Mouse (Mus musculus) liver, adult 2 months (tissue): ENCODE results near the gene Timmdc1. TPM values are rescaled to one million over a fixed set of nuclear protein-coding genes. Genes with fewer than 3 reads are reported as not detected.
A peak's percentile ranks its signal among the peaks of the same experiment; 100 is the strongest.

Experiments
- DNase-seq: peaks from one replicate; pipeline ENCODE4 v3.0.0-alpha.2; 2011; ENCODE audit warnings: low read depth, low spot score; ENCODE audit errors: extremely low read depth
- H3K27ac ChIP-seq: fragments of 200-500 bp; replicated peaks from 2 replicates; pipeline ENCODE4 v1.5.1; 2012; ENCODE audit warnings: low read depth, mild to moderate bottlenecking, control low read depth, inconsistent platforms, low read length; ENCODE audit not compliant: insufficient read depth
- H3K27me3 ChIP-seq: fragments of 200-500 bp; 2 replicates; pipeline ENCODE4 v1.6.1; 2012; ENCODE audit warnings: mild to moderate bottlenecking, moderate library complexity, low read length, inconsistent platforms; ENCODE audit not compliant: control insufficient read depth, insufficient read depth
- H3K36me3 ChIP-seq: fragments of 200-500 bp; 2 replicates; pipeline ENCODE4 v1.6.1; 2012; ENCODE audit warnings: low read length, inconsistent platforms; ENCODE audit not compliant: control insufficient read depth, insufficient read depth
- H3K4me1 ChIP-seq: fragments of 200-500 bp; 2 replicates; pipeline ENCODE4 v1.6.1; 2011; ENCODE audit warnings: low read length; ENCODE audit not compliant: control insufficient read depth, insufficient read depth
- H3K4me3 ChIP-seq: fragments of 200-500 bp; 2 replicates; pipeline ENCODE4 v1.5.1; 2011; ENCODE audit warnings: low read depth, mild to moderate bottlenecking, control low read depth, low read length, moderate library complexity; ENCODE audit not compliant: insufficient read depth
- H3K79me2 ChIP-seq: fragments of 200-500 bp; 2 replicates; pipeline ENCODE4 v1.6.1; 2012; ENCODE audit warnings: inconsistent platforms, mild to moderate bottlenecking, low read length, moderate library complexity; ENCODE audit not compliant: control insufficient read depth, insufficient read depth
- H3K9ac ChIP-seq: fragments of 200-500 bp; 2 replicates; pipeline ENCODE4 v1.6.1; 2012; ENCODE audit warnings: low read depth, mild to moderate bottlenecking, control low read depth, inconsistent platforms, low read length
- CTCF ChIP-seq: fragments of 200-500 bp; IDR thresholded peaks from 2 replicates; pipeline ENCODE4 v1.5.1; 2011; ENCODE audit warnings: low read depth, low read length, control low read depth
- POLR2A ChIP-seq: fragments of 200-500 bp; IDR thresholded peaks from 2 replicates; pipeline ENCODE4 v1.6.1; 2011; ENCODE audit warnings: low read length, control low read depth; ENCODE audit not compliant: insufficient read depth; ENCODE audit errors: extremely low read depth
- WGBS: fragments of 180-500 bp; shearing (Covaris S2); methylation state at CpG from one replicate; pipeline ENCODE4 v1.1.7; 2018; 5-methylcytosine and 5-hydroxymethylcytosine counted together
- polyA plus RNA-seq: library from polyadenylated mRNA; depleted of rRNA; stranded (reverse); fragments of >200 nt; gene quantifications from 2 replicates; pipeline ENCODE4 v1.2.3, GENCODE M21; 2012
- total RNA-seq: library from RNA; depleted of rRNA; stranded (reverse); fragments of >200 nt; gene quantifications from 2 replicates; pipeline ENCODE4 v1.2.3, GENCODE M21; 2014

The Timmdc1 gene
- total and polyA plus RNA-seq, 2 experiments, result 30.4 to 35.7 TPM

- WGBS, result 88% methylated on average over 13 of the region's 13 CpGs
Measured at GRCm38 (mm10) chr16:38538716-38539380, 16.4 kb upstream of the Timmdc1 start.

GRCm38 (mm10) chr16:38536544-38537146 lies 14.2 kb upstream of the Timmdc1 start:
- TF ChIP-seq CTCF, result peak; percentile 82
- no peak for TF ChIP-seq POLR2A
- WGBS, result 35% methylated on average over 8 of the region's 8 CpGs
- peaks cover 7% of the 10 kb centered on the region for H3K36me3 ChIP-seq

More at GRCm38 (mm10) chr16:38538716-38539380, 16.4 kb upstream of the Timmdc1 start:
- H3K9ac ChIP-seq, result no peak overlapping the region
- H3K27me3 ChIP-seq, result no peaks in the 10 kb centered on the region
- H3K79me2 ChIP-seq, result no peaks in the 10 kb centered on the region
- no peak overlapping the region for H3K27ac ChIP-seq
- TF ChIP-seq POLR2A (no peak), CTCF (no peak)
- no peak for DNase-seq
- H3K36me3 ChIP-seq, result peaks cover 15% of the 10 kb centered on the region
- H3K4me3 ChIP-seq, result no peak overlapping the region
- H3K4me1 ChIP-seq, result no peaks in the 10 kb centered on the region; the same call in 1 of the 2 replicates

GRCm38 (mm10) chr16:38526264-38526663 lies 3.8 kb upstream of the Timmdc1 start:
- Histone ChIP-seq H3K27ac (no peak overlapping the region), H3K79me2 (no peaks in the 10 kb centered on the region), H3K4me1 (peaks cover 5% of the 10 kb centered on the region), H3K27me3 (no peaks in the 10 kb centered on the region), H3K36me3 (peaks cover 16% of the 10 kb centered on the region), H3K9ac (no peak overlapping the region), H3K4me3 (no peak overlapping the region)
- 78% methylated on average over 6 of the region's 6 CpGs for whole genome bisulfite sequencing
- no peak for DNase-seq
- TF ChIP-seq POLR2A (no peak), CTCF (no peak)

More at GRCm38 (mm10) chr16:38536544-38537146, 14.2 kb upstream of the Timmdc1 start:
- H3K4me1 ChIP-seq, result no peaks in the 10 kb centered on the region; the same call in 1 of the 2 replicates
- H3K9ac ChIP-seq, result no peak overlapping the region
- no peak overlapping the region for H3K4me3 ChIP-seq
- H3K79me2 ChIP-seq, result no peaks in the 10 kb centered on the region
- H3K27ac ChIP-seq, result no peak overlapping the region
- peak; percentile 34 for DNase-seq
- no peaks in the 10 kb centered on the region for H3K27me3 ChIP-seq

- Histone ChIP-seq H3K9ac (peak overlapping the region; percentile 79), H3K4me3 (peak overlapping the region; percentile 68), H3K36me3 (peaks cover 19% of the 10 kb centered on the region), H3K79me2 (peaks cover 4% of the 10 kb centered on the region; the same call in 1 of the 2 replicates), H3K27ac (peak overlapping the region; percentile 89), H3K27me3 (no peaks in the 10 kb centered on the region), H3K4me1 (peaks cover 7% of the 10 kb centered on the region)
- WGBS, result 11% methylated on average over 8 of the region's 8 CpGs
- DNase-seq, result peak; percentile 92
- TF ChIP-seq CTCF (no peak), POLR2A (no peak)
Measured at GRCm38 (mm10) chr16:38521211-38521987, 1.1 kb downstream of the Timmdc1 start.

- 99% methylated on average over 2 of the region's 2 CpGs for WGBS
- TF ChIP-seq POLR2A, result no peak
- TF ChIP-seq CTCF, result no peak
Measured at GRCm38 (mm10) chr16:38519140-38519539, 3.3 kb downstream of the Timmdc1 start.

More at GRCm38 (mm10) chr16:38519140-38519539, 3.3 kb downstream of the Timmdc1 start:
- no peak for DNase-seq
- Histone ChIP-seq H3K27ac (no peak overlapping the region), H3K79me2 (peaks cover 4% of the 10 kb centered on the region; the same call in 1 of the 2 replicates), H3K36me3 (peaks cover 20% of the 10 kb centered on the region; the same call in 1 of the 2 replicates), H3K27me3 (no peaks in the 10 kb centered on the region), H3K4me1 (peaks cover 7% of the 10 kb centered on the region), H3K4me3 (no peak overlapping the region), H3K9ac (no peak overlapping the region)
